Mouse (Mus musculus): ENCODE data around the gene Gphb5. TPM values are rescaled to one million over a fixed set of nuclear protein-coding genes. Genes with fewer than 3 reads are reported as not detected.
A peak's percentile ranks its signal among the peaks of the same experiment; 100 is the strongest.
"Not testable (repeated sequence)": the region's sequence is repeated elsewhere in the genome, so short reads cannot be mapped to it uniquely, and the experiment has no call there.

Gphb5 gene
- polyA plus RNA-seq (2016; fragmentation: Nextera tagmentation; extraction: Ambion mirVana), result not detected in 2 replicates

DNA sequence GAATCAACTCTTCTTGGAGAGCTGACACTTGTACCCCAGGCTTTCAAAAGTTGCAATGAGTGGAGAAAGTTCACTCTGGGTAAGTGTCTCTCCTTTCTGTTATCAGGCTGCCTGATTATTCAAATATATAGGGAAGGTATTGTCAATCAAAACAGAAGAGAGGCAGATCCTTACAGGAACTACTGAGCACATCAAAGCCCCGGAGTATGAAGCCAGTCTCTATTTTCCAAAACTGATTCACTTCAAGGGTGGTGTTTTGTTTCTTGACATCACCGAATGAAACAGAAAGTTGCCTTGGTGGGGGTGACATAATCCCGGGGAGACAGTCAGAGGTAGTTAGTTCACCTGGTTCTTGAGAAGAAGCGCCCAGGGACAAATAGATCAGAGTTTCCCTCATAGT, at the start of gene Gphb5:
Gene Gphb5, minus strand, starts transcription at position 101 of the 400 bp plus-strand sequence.
- whole genome bisulfite sequencing, result 86% methylated on average over 4 of the region's 4 CpGs
- no peak within 1 kb of the TSS for H3K4me3 ChIP-seq
- no peaks in the 10 kb centered on the region for H3K9me3 ChIP-seq
- H3K36me3 ChIP-seq, result no peaks in the 10 kb centered on the region
- no peak for DNase-seq (ENCODE audit: low spot score)
- no peak within 1 kb of the TSS for H3K27ac ChIP-seq
- H3K27me3 ChIP-seq (ENCODE audit: insufficient read depth, poor library complexity, severe bottlenecking), result no peaks in the 10 kb centered on the region
- no peaks in the 10 kb centered on the region for H3K4me1 ChIP-seq (replicated peaks)

DNA sequence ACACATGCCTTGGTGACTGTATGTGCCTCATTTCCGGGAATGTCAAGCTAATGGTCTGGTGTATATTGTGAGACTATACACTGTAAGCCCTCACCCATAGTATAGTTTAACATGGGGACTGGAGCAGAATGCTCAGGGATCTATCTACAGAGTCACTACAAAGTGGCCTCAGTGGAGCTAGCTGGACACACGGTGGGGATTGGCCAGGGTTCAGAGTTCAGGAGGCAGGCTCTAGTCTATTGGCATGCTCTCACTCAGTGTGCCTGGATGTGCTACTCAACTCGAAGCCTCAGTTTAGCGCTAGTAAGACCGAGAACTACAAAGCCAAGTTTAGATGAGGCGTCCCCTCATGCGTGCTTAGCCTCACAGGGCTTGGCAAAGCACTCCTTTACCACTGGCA, 49.6 kb upstream of the Gphb5 start:
- no peaks in the 10 kb centered on the region for H3K9me3 ChIP-seq
- no peak overlapping the region for H3K4me3 ChIP-seq
- no peak for DNase-seq (ENCODE audit: low spot score)
- 91% methylated on average over 7 of the region's 7 CpGs for WGBS
- H3K27me3 ChIP-seq (ENCODE audit: insufficient read depth, poor library complexity, severe bottlenecking), result no peaks in the 10 kb centered on the region
- H3K27ac ChIP-seq, result no peak overlapping the region
- peaks cover 76% of the 10 kb centered on the region for H3K36me3 ChIP-seq
- H3K4me1 ChIP-seq (replicated peaks), result no peaks in the 10 kb centered on the region

DNA sequence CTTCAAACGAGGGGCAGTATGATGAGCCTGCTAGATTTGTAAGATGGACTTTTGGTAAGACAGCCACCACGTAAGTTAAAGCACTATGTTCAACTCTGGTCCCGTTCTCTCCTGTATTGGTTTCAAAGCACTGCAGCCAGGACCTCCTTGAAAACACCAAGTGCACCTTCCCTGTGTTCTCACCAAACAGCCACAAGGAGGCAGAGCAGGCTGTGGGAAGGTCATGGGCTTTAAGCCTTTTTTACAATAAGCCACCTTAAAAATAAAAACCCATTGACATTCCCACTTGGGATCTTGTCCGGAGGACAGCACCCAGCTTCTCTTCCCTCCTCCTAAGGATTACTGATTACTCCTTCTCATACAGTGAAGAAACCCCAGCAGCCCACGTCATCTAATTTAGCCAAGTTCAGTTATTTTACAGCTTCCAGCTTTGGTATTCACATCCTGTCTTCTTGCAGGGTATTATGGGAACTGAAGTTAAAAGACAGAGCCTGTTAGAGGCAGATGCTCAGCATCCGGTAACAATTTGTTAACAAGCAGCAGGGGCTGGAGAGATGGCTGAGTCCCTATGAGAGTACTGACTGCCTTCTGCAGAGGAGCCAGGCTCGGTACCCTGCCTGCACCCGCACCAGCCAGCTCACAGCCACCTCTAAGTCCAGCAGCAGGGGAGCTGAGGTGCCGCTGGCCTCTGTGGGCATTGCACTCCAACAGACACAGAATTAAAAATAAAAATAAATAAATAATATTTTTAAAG, 47.6 kb upstream of the Gphb5 start:
- Histone ChIP-seq H3K4me3 (no peak overlapping the region), H3K36me3 (peaks cover 93% of the 10 kb centered on the region)
- DNase-seq (ENCODE audit: low spot score), result peak; percentile 20

DNA sequence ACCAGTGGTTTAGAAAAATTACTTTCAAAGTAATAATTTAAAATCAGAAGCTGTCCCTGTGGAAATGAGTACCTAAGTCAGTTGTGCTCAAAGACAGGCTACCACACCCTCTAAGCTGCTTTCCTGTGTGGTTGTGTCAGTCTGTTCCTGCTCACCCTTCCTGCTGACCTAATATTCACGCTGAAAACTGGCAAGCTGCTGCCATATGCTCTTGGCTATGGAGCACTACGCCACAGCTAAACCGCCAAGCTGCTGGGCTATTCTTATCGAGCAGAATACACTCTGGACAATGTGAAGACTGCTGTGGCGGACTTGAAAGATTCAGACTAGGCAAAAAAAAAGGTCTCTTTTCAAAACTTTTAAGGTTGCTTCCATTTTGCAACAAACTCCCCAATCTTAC, 44.0 kb upstream of the Gphb5 start:
- DNase-seq (ENCODE audit: low spot score), result no peak
- peaks cover 92% of the 10 kb centered on the region for H3K36me3 ChIP-seq
- no peak overlapping the region for H3K27ac ChIP-seq
- H3K9me3 ChIP-seq, result no peaks in the 10 kb centered on the region
- H3K27me3 ChIP-seq (ENCODE audit: insufficient read depth, poor library complexity, severe bottlenecking), result no peaks in the 10 kb centered on the region
- no peaks in the 10 kb centered on the region for H3K4me1 ChIP-seq (replicated peaks)
- WGBS, result 92% methylated on average over 5 of the region's 5 CpGs
- H3K4me3 ChIP-seq, result no peak overlapping the region

More for the DNA sequence above, 47.6 kb upstream of the Gphb5 start:
- Histone ChIP-seq H3K27me3 (ENCODE audit: insufficient read depth, poor library complexity, severe bottlenecking) (no peaks in the 10 kb centered on the region), H3K9me3 (no peaks in the 10 kb centered on the region), H3K4me1 (replicated peaks) (no peaks in the 10 kb centered on the region), H3K27ac (no peak overlapping the region)
- 88% methylated on average over 9 of the region's 9 CpGs for WGBS

DNA sequence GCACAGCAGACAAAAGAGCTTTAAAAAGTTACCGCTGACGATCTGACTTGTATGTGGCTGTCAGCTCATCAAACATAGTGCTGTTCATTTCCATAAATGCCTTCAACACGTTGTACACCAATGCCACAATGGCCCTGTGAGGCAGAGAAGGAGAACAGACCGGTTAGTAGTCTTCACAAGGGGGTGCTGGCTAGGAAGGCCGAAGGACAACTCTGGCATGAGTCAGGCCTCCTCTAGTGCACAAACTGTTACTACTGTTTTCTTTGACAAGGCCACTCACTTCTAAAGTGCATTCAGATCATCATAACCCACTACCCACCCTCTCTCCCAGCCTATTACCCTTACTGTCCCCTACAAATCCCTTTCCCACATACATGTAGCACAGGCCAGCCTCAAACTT, 43.1 kb upstream of the Gphb5 start:
- H3K27ac ChIP-seq, result no peak overlapping the region
- WGBS, result 90% methylated on average over 5 of the region's 5 CpGs
- no peaks in the 10 kb centered on the region for H3K27me3 ChIP-seq (ENCODE audit: insufficient read depth, poor library complexity, severe bottlenecking)
- no peaks in the 10 kb centered on the region for H3K4me1 ChIP-seq (replicated peaks)
- H3K36me3 ChIP-seq, result peaks cover 89% of the 10 kb centered on the region
- H3K4me3 ChIP-seq, result no peak overlapping the region
- no peak for DNase-seq (ENCODE audit: low spot score)
- H3K9me3 ChIP-seq, result no peaks in the 10 kb centered on the region

DNA sequence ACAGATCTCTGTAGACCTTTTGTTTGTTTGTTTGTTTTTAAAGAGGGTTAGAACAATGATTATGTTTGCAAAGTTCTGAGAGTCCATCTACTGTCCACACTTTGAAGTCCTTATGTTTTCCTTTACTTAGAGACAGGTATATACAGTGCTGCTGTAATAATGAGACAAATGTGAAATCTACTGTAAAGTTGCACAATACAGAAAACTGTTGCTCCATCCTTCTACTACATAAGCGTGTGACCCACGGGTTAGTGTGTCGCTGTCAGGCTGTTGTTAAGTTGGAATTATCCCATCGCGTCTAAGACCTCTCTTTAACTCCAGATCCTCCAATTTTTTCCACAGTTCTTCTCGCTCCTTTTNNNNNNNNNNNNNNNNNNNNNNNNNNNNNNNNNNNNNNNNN, 36.9 kb upstream of the Gphb5 start:
- no peaks in the 10 kb centered on the region for H3K4me1 ChIP-seq (replicated peaks)
- no peak overlapping the region for H3K27ac ChIP-seq
- 94% methylated on average over 6 of the region's 6 CpGs for WGBS
- no peaks in the 10 kb centered on the region for H3K9me3 ChIP-seq
- peaks cover 82% of the 10 kb centered on the region for H3K36me3 ChIP-seq
- H3K27me3 ChIP-seq (ENCODE audit: insufficient read depth, poor library complexity, severe bottlenecking), result no peaks in the 10 kb centered on the region
- DNase-seq (ENCODE audit: low spot score), result no peak
- no peak overlapping the region for H3K4me3 ChIP-seq

DNA sequence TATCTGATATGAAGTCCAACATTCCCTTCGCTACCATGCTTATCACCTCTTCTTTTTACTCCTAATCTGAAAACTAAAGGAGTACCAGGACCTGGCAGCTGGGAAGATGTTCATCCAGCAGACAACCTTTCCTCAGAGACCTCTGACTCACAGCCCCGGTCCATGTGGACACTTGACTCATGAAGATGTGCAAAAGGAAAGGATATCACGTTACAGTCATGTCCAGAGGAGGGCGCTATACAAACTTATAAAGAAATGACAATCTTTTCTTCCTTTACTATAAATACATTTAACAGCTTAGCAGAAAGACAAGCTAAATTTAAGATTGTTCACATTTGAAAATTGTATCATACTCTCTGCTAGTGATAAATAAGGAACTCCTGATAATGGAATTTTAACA, 36.4 kb upstream of the Gphb5 start:
- Histone ChIP-seq H3K27me3 (ENCODE audit: insufficient read depth, poor library complexity, severe bottlenecking) (no peaks in the 10 kb centered on the region), H3K27ac (no peak overlapping the region), H3K4me3 (no peak overlapping the region), H3K9me3 (no peaks in the 10 kb centered on the region), H3K36me3 (peaks cover 79% of the 10 kb centered on the region), H3K4me1 (replicated peaks) (no peaks in the 10 kb centered on the region)
- no peak for DNase-seq (ENCODE audit: low spot score)
- 77% methylated on average over 4 of the region's 4 CpGs for WGBS

DNA sequence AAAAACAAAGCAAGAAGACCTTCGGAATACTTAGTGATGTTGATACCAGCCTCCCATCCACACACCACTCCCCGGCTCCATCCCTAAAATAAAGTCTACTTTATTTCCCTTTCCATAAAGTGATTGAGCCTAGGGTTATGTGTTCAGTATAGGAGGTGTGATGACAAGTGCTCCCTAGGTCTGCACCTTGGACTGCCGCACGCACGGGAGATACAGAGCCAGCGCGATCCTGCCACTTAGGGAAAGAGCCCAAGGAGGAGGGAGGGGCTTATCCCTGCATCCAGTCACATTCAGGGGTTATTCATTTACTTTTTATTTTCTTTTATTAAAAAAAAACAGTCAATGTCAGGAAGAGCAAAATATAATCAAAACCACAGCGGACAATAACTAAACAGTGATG, 34.0 kb upstream of the Gphb5 start:
- H3K36me3 ChIP-seq, result peaks cover 61% of the 10 kb centered on the region
- WGBS, result 95% methylated on average over 8 of the region's 8 CpGs
- H3K9me3 ChIP-seq, result no peaks in the 10 kb centered on the region
- no peak overlapping the region for H3K4me3 ChIP-seq
- H3K4me1 ChIP-seq (replicated peaks), result no peaks in the 10 kb centered on the region
- no peaks in the 10 kb centered on the region for H3K27me3 ChIP-seq (ENCODE audit: insufficient read depth, poor library complexity, severe bottlenecking)
- no peak for DNase-seq (ENCODE audit: low spot score)
- no peak overlapping the region for H3K27ac ChIP-seq

DNA sequence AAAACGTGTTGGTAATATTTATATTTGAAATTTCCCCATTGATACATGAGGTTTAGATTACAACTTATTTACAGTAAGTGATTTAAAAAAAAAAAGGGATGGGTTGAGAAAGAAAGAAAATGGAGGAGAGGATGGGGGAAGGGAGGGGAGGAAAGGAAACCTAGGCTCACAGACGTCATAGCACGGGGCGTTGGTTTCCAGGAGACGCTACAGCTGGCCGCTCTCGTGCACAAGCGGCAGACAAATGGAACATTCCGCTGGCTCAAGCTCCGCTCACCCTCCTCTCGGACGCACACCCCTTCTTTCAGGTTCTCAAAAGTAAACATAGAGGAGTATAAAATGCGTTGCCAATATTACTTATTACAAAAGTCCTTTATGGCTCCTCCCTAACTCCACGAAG, 33.4 kb upstream of the Gphb5 start:
- Histone ChIP-seq H3K9me3 (no peaks in the 10 kb centered on the region), H3K4me3 (no peak overlapping the region), H3K36me3 (peaks cover 56% of the 10 kb centered on the region), H3K4me1 (replicated peaks) (no peaks in the 10 kb centered on the region), H3K27me3 (ENCODE audit: insufficient read depth, poor library complexity, severe bottlenecking) (no peaks in the 10 kb centered on the region), H3K27ac (no peak overlapping the region)
- WGBS, result 81% methylated on average over 14 of the region's 14 CpGs
- no peak for DNase-seq (ENCODE audit: low spot score)

DNA sequence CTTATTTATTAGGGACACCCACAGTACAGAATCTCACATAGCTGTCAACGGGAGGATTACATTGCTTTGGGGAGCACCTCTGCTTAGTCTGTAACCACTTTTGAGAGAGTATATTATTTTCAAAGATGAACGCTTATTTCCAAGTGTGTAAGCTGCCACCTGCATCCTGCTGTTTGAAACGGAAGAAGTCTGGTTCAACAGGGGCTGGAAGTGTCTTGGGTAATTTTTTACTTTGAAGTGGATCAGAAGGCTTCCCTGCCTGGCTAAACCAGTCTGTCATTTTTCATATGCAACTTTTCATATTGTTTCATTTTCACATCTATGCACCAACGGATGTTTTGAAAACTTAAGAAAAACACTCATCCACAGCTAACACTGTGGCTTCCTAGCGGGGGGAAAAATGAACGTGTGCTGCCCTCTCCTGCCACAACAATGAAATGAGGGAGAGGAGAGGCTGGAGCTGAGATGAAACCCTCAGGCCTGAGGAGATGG, 32.9 kb upstream of the Gphb5 start:
- no peaks in the 10 kb centered on the region for H3K27me3 ChIP-seq (ENCODE audit: insufficient read depth, poor library complexity, severe bottlenecking)
- no peaks in the 10 kb centered on the region for H3K4me1 ChIP-seq (replicated peaks)
- H3K9me3 ChIP-seq, result no peaks in the 10 kb centered on the region
- no peak for DNase-seq (ENCODE audit: low spot score)
- 79% methylated on average over 6 of the region's 6 CpGs for WGBS
- H3K27ac ChIP-seq, result no peak overlapping the region
- H3K4me3 ChIP-seq, result no peak overlapping the region
- H3K36me3 ChIP-seq, result peaks cover 54% of the 10 kb centered on the region

DNA sequence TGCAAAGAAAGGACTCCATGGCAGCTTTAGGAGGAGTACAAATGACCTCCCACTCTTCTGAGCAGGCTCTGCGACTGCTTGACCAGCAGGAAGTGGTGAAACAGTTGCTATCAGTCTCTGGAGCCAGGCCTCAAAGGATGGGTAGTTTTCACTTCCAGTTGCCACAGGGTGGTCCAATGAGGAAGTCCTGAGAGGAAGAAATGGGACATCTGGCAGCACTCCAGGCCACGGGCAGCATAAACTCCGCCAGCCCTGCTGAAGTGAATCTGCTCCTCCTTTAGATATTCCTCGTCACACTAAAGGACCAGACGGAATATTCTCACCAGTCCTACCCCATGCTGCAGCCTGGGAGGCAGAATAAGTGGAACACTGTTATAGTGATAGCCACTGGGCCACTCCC, 32.3 kb upstream of the Gphb5 start:
- no peak for DNase-seq (ENCODE audit: low spot score)
- H3K4me1 ChIP-seq (replicated peaks), result no peaks in the 10 kb centered on the region
- H3K27me3 ChIP-seq (ENCODE audit: insufficient read depth, poor library complexity, severe bottlenecking), result no peaks in the 10 kb centered on the region
- no peak overlapping the region for H3K4me3 ChIP-seq
- WGBS, result 91% methylated on average over 5 of the region's 5 CpGs
- H3K27ac ChIP-seq, result no peak overlapping the region
- H3K36me3 ChIP-seq, result peaks cover 53% of the 10 kb centered on the region
- no peaks in the 10 kb centered on the region for H3K9me3 ChIP-seq

DNA sequence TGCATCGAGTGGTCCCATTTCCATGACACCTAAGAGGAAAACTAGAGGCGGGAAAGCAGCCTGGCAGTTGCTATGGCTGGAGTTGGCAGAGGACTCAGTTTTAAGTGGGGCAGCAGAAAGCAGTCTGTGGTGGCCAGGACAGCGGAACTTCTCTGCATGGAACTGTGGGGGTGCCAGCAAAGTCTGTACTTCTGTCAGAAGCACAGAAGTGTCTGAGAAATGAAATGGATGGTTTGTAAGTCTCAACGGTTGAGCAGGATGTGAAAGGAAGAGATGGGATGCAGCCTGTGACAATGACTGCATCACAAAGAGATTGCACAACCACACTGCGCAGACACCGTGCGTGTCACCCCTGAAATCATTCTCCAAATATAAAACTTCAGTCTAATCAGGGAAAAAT, 29.7 kb upstream of the Gphb5 start:
- Histone ChIP-seq H3K36me3 (peaks cover 26% of the 10 kb centered on the region), H3K4me3 (no peak overlapping the region), H3K9me3 (no peaks in the 10 kb centered on the region), H3K27ac (no peak overlapping the region), H3K4me1 (replicated peaks) (no peaks in the 10 kb centered on the region), H3K27me3 (ENCODE audit: insufficient read depth, poor library complexity, severe bottlenecking) (no peaks in the 10 kb centered on the region)
- WGBS, result 92% methylated on average over 7 of the region's 7 CpGs
- DNase-seq (ENCODE audit: low spot score), result no peak

DNA sequence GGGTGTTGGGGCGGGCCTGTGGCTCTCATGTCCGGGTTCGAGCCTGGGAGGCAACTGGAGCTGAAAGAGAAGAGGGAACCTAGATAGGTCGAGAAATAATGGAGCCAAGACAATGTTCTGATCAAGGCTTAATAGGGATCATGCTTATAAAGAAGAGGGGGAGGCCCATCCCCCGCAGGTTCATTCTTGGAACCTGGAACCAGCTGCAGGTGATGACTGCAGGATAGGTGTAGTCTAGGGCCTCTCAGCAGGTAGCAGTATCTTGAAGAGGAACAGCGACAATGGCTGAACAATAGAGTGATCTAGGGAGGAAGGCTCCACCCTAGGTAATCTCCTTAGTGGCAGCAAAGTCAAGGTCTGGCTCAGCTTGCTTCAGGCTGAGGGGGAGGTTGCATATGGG, 15.8 kb upstream of the Gphb5 start:
- H3K27ac ChIP-seq; H3K4me1 ChIP-seq (replicated peaks); H3K4me3 ChIP-seq; H3K27me3 ChIP-seq (ENCODE audit: insufficient read depth, poor library complexity, severe bottlenecking); H3K9me3 ChIP-seq; H3K36me3 ChIP-seq; DNase-seq (ENCODE audit: low spot score): not testable (repeated sequence)
- WGBS, result 85% methylated on average over 6 of the region's 6 CpGs

Measured in hindbrain, embryonic 10.5 days (tissue).